Comparison of ENCODE assay signal across 23 mouse cellular contexts in genomic region chr3:154798806-154799205, GRCm38 (mm10).
DNase-seq lines count a peak whose midpoint lies in the region; ATAC-seq lines count a peak whose summit lies in the region.
"Had no signal": no experiment of that assay in that cellular context is flagged by ENCODE, and none has a peak within 500 bp of the region (broad histone marks: within the 10 kb centered on the region; RNA-seq: fewer than 3 reads in every experiment).

No protein-coding gene starts in this region.

- no peak overlapping the region for H3K27ac ChIP-seq in hindbrain, embryonic 16.5 days (ENCODE audit: low read depth, low read length)
- H3K27ac ChIP-seq: embryonic facial prominence, embryonic 10.5 days; heart, embryonic 13.5 days; hindbrain, embryonic 15.5 days; kidney, postnatal 0 days had no signal

- H3K9me3 ChIP-seq in hindbrain, embryonic 16.5 days (ENCODE audit: control insufficient read depth, low read length), result no peaks in the 10 kb centered on the region
- H3K9me3 ChIP-seq: embryonic facial prominence, embryonic 10.5 days; heart, embryonic 13.5 days; hindbrain, embryonic 15.5 days had no signal

- no peak overlapping the region for H3K9ac ChIP-seq in hindbrain, embryonic 16.5 days (ENCODE audit: low read depth, low read length)
- H3K9ac ChIP-seq: heart, embryonic 13.5 days; hindbrain, embryonic 15.5 days had no signal

- 80% methylated on average over 4 of the region's 4 CpGs for WGBS in hindbrain, embryonic 16.5 days

- no peak for ATAC-seq in hindbrain, embryonic 16.5 days
- ATAC-seq: activated CD4-positive, CD25-positive, alpha-beta regulatory T cell, adult 4 months; CD4-positive, CD25-positive, alpha-beta regulatory T cell, adult 4 months; forebrain, embryonic 14.5 days; inflammation-experienced regulatory T-cells, adult 6 months; intestine, postnatal 0 days; Patski had no signal

- peak; percentile 8 for DNase-seq in cerebellum, adult 9-11 months
- DNase-seq in cerebellum, adult 11-12 months, result no peak
- peak; percentile 47 for DNase-seq in 3T3-L1 (ENCODE audit: low read depth, low spot score)
- DNase-seq in Muller cell, postnatal 12 days (ENCODE audit: inconsistent ontology term), result peak; percentile 91
- DNase-seq in cerebellum, postnatal 14 days, result peak; percentile 67 to 84
- DNase-seq in spleen, postnatal 10 days (ENCODE audit: low spot score in 2 of 2), result no peak
- DNase-seq: adrenal gland, postnatal 14 days; B cell, adult 2 months; gastrocnemius, postnatal 10 days; heart, postnatal 36 days; kidney, adult 8-10 months had no signal

- no peak overlapping the region for H3K4me2 ChIP-seq in hindbrain, embryonic 16.5 days (ENCODE audit: low read length)
- H3K4me2 ChIP-seq: heart, embryonic 13.5 days; hindbrain, embryonic 15.5 days had no signal

- H3K36me3 ChIP-seq in hindbrain, embryonic 16.5 days (ENCODE audit: control insufficient read depth, insufficient read depth, low read length), result no peaks in the 10 kb centered on the region
- H3K36me3 ChIP-seq: embryonic facial prominence, embryonic 10.5 days; G1E; heart, embryonic 13.5 days; hindbrain, embryonic 15.5 days had no signal

- peaks cover 10% of the 10 kb centered on the region for H3K4me1 ChIP-seq in hindbrain, embryonic 16.5 days (ENCODE audit: control insufficient read depth, insufficient read depth, low read depth, low read length)
- H3K4me1 ChIP-seq: embryonic facial prominence, embryonic 10.5 days; heart, embryonic 13.5 days had no signal

- no peak overlapping the region for H3K4me3 ChIP-seq in hindbrain, embryonic 16.5 days (ENCODE audit: low read length)
- H3K4me3 ChIP-seq: embryonic facial prominence, embryonic 10.5 days; heart, embryonic 13.5 days; hindbrain, embryonic 15.5 days had no signal

- no peaks in the 10 kb centered on the region for H3K27me3 ChIP-seq in hindbrain, embryonic 16.5 days (replicated peaks; ENCODE audit: control insufficient read depth, insufficient read depth, low read length)
- H3K27me3 ChIP-seq: heart, embryonic 13.5 days; hindbrain, embryonic 15.5 days; Patski had no signal

Comparison
In these comparisons a context has a peak if more than half of its experiments do, and no peak if none do; other contexts are left out.
1. DNase-seq: peak in cerebellum, adult 9-11 months (single experiment), 3T3-L1 (single experiment), Muller cell, postnatal 12 days (single experiment) and cerebellum, postnatal 14 days (2 of 2); none in cerebellum, adult 11-12 months (single experiment) and spleen, postnatal 10 days (0 of 2).